Mouse (Mus musculus) erythroblast, embryonic 14.5 days (primary cell): ENCODE measurements around the gene Cyb5d1. TPM values are rescaled to one million over a fixed set of nuclear protein-coding genes. Genes with fewer than 3 reads are reported as not detected.
A peak's percentile ranks its signal among the peaks of the same experiment; 100 is the strongest.

Source experiments
- H3K27me3 ChIP-seq: 2 replicates; pipeline ENCODE4 v1.6.1; 2012; ENCODE audit warnings: inconsistent platforms; ENCODE audit not compliant: control insufficient read depth
- H3K36me3 ChIP-seq: 2 replicates; pipeline ENCODE4 v1.6.1; 2012; ENCODE audit warnings: mild to moderate bottlenecking, inconsistent platforms; ENCODE audit not compliant: control insufficient read depth
- H3K4me1 ChIP-seq: 2 replicates; pipeline ENCODE4 v1.6.1; 2012; ENCODE audit warnings: inconsistent platforms; ENCODE audit not compliant: control insufficient read depth
- H3K4me3 ChIP-seq: replicated peaks from 2 replicates; pipeline ENCODE3; 2012; ENCODE audit warnings: moderate library complexity, mild to moderate bottlenecking, inconsistent platforms
- H3K9me3 ChIP-seq: 2 replicates; pipeline ENCODE4 v1.6.1; 2012; ENCODE audit warnings: low read length, inconsistent platforms, mixed read lengths; ENCODE audit not compliant: control insufficient read depth
- GATA1 ChIP-seq: IDR thresholded peaks from 2 replicates; pipeline ENCODE4 v1.6.1; 2012; ENCODE audit warnings: low read length, inconsistent platforms, mixed read lengths
- TAL1 ChIP-seq: IDR thresholded peaks from 3 replicates; pipeline ENCODE4 v1.6.1; 2012; ENCODE audit warnings: low read length, inconsistent platforms, mixed read lengths
- polyA plus RNA-seq: library from polyadenylated mRNA; stranded (reverse); fragments of >175 nt; gene quantifications from 2 replicates; pipeline ENCODE4 v1.2.3, GENCODE M21; 2012

Gene Cyb5d1
- polyA plus RNA-seq, 1 experiment = 0.12 TPM

- peak overlapping the region; percentile 59 for H3K4me3 ChIP-seq
- peaks cover 5% of the 10 kb centered on the region; the same call in 1 of the 2 replicates for H3K36me3 ChIP-seq
- peaks cover under 1% of the 10 kb centered on the region; the same call in 1 of the 2 replicates for H3K9me3 ChIP-seq
- TF ChIP-seq TAL1 (peak; percentile 69), GATA1 (peak; percentile 78)
- H3K4me1 ChIP-seq = peaks cover 63% of the 10 kb centered on the region
- peaks cover 41% of the 10 kb centered on the region for H3K27me3 ChIP-seq
Measured at GRCm38 (mm10) chr11:69373223-69373965, 22.0 kb downstream of the Cyb5d1 start.

GRCm38 (mm10) chr11:69372780-69373170, 22.7 kb downstream of the Cyb5d1 start:
- peaks cover 6% of the 10 kb centered on the region; the same call in 1 of the 2 replicates for H3K9me3 ChIP-seq
- peaks cover 47% of the 10 kb centered on the region for H3K27me3 ChIP-seq
- H3K4me1 ChIP-seq = peaks cover 70% of the 10 kb centered on the region
- peak overlapping the region; percentile 59 for H3K4me3 ChIP-seq
- TF ChIP-seq GATA1 (no peak), TAL1 (no peak)
- H3K36me3 ChIP-seq = peaks cover 5% of the 10 kb centered on the region; the same call in 1 of the 2 replicates

GRCm38 (mm10) chr11:69372056-69372779, 23.2 kb downstream of the Cyb5d1 start:
- Histone ChIP-seq H3K4me1 (peaks cover 71% of the 10 kb centered on the region), H3K9me3 (peaks cover 7% of the 10 kb centered on the region; the same call in 1 of the 2 replicates), H3K36me3 (peaks cover 5% of the 10 kb centered on the region; the same call in 1 of the 2 replicates), H3K27me3 (peaks cover 52% of the 10 kb centered on the region), H3K4me3 (peak overlapping the region; percentile 59)
- TF ChIP-seq TAL1 (no peak), GATA1 (no peak)

- peaks cover 5% of the 10 kb centered on the region; the same call in 1 of the 2 replicates for H3K36me3 ChIP-seq
- H3K27me3 ChIP-seq = peaks cover 59% of the 10 kb centered on the region
- TF ChIP-seq TAL1 (no peak), GATA1 (no peak)
- H3K9me3 ChIP-seq = peaks cover 7% of the 10 kb centered on the region; the same call in 1 of the 2 replicates
- no peak overlapping the region for H3K4me3 ChIP-seq
- H3K4me1 ChIP-seq = peaks cover 74% of the 10 kb centered on the region
Measured at GRCm38 (mm10) chr11:69371601-69372000, 23.8 kb downstream of the Cyb5d1 start.

- Histone ChIP-seq H3K9me3 (peaks cover 7% of the 10 kb centered on the region; the same call in 1 of the 2 replicates), H3K36me3 (peaks cover 5% of the 10 kb centered on the region; the same call in 1 of the 2 replicates), H3K27me3 (peaks cover 67% of the 10 kb centered on the region), H3K4me1 (peaks cover 76% of the 10 kb centered on the region), H3K4me3 (no peak overlapping the region)
- TF ChIP-seq GATA1 (no peak), TAL1 (no peak)
Measured at GRCm38 (mm10) chr11:69370817-69371215, 24.6 kb downstream of the Cyb5d1 start.

- TF ChIP-seq TAL1 = no peak
- no peak for TF ChIP-seq GATA1
- Histone ChIP-seq H3K36me3 (peaks cover 2% of the 10 kb centered on the region; the same call in 1 of the 2 replicates), H3K4me3 (no peak overlapping the region), H3K9me3 (peaks cover 7% of the 10 kb centered on the region; the same call in 1 of the 2 replicates), H3K4me1 (peaks cover 76% of the 10 kb centered on the region), H3K27me3 (peaks cover 73% of the 10 kb centered on the region)
Measured at GRCm38 (mm10) chr11:69369990-69370816, 25.2 kb downstream of the Cyb5d1 start.

GRCm38 (mm10) chr11:69369215-69369989, 26.0 kb downstream of the Cyb5d1 start, which contains the start of gene Chd3:
Gene Chd3 (minus strand): TSS chr11:69369406.
- Histone ChIP-seq H3K27me3 (peaks cover 81% of the 10 kb centered on the region), H3K9me3 (peaks cover 7% of the 10 kb centered on the region; the same call in 1 of the 2 replicates), H3K4me1 (peaks cover 76% of the 10 kb centered on the region), H3K4me3 (peak within 1 kb of the TSS; percentile 67), H3K36me3 (peaks cover 2% of the 10 kb centered on the region; the same call in 1 of the 2 replicates)
- no peak for TF ChIP-seq GATA1
- TF ChIP-seq TAL1 = no peak
